Mouse (Mus musculus) intestine, postnatal 0 days (tissue): ENCODE measurements around the gene Psmb3. TPM values are rescaled to one million over a fixed set of nuclear protein-coding genes. Genes with fewer than 3 reads are reported as not detected.

Source experiments
- ATAC-seq: fragments of 200-750 bp; cut with Nextera tagmentation; 2 replicates; pipeline ENCODE4 v1.8.0; 2017; ENCODE audit warnings: mild to moderate bottlenecking, moderate TSS enrichment, moderate library complexity
- H3K27ac ChIP-seq: fragments of 300-500 bp; sonication (generic); 2 replicates; pipeline ENCODE4 v1.5.1; 2014; ENCODE audit warnings: mild to moderate bottlenecking, low read depth, low read length, moderate library complexity
- H3K27me3 ChIP-seq: fragments of 300-500 bp; sonication (generic); replicated peaks from 2 replicates; pipeline ENCODE4 v1.6.1; 2014; ENCODE audit warnings: low read length, mixed read lengths; ENCODE audit not compliant: control insufficient read depth, insufficient read depth
- H3K36me3 ChIP-seq: fragments of 300-500 bp; sonication (generic); 2 replicates; pipeline ENCODE4 v1.6.1; 2014; ENCODE audit warnings: mild to moderate bottlenecking, moderate library complexity; ENCODE audit not compliant: control insufficient read depth, insufficient read depth
- H3K4me1 ChIP-seq: fragments of 300-500 bp; sonication (generic); replicated peaks from 2 replicates; pipeline ENCODE4 v1.6.1; 2014; ENCODE audit warnings: antibody characterized with exemption, low read length, mixed read lengths; ENCODE audit not compliant: control insufficient read depth, insufficient read depth
- H3K4me2 ChIP-seq: fragments of 300-500 bp; sonication (generic); replicated peaks from 2 replicates; pipeline ENCODE4 v1.6.1; 2014; ENCODE audit warnings: low read depth, mild to moderate bottlenecking, moderate library complexity
- H3K4me3 ChIP-seq: fragments of 300-500 bp; sonication (generic); 2 replicates; pipeline ENCODE4 v1.5.1; 2014; ENCODE audit warnings: low read depth, low read length
- H3K9ac ChIP-seq: fragments of 300-500 bp; sonication (generic); 2 replicates; pipeline ENCODE4 v1.6.1; 2014; ENCODE audit warnings: mild to moderate bottlenecking, low read depth, low read length
- H3K9me3 ChIP-seq: fragments of 300-500 bp; sonication (generic); 2 replicates; pipeline ENCODE4 v1.6.1; 2016; ENCODE audit warnings: mixed run types; ENCODE audit not compliant: control insufficient read depth
- CTCF ChIP-seq: sonication (generic); IDR thresholded peaks from 2 replicates; pipeline ENCODE4 v1.5.1; 2016; ENCODE audit warnings: low read depth, mild to moderate bottlenecking, control low read depth, antibody characterized with exemption, moderate library complexity
- WGBS: fragments of 180-500 bp; shearing (Covaris S2); extraction: QIAGEN DNeasy Blood & Tissue Kit; methylation state at CpG from one replicate; pipeline ENCODE4 v1.1.7; 2014; 5-methylcytosine and 5-hydroxymethylcytosine counted together
- polyA plus RNA-seq: library from polyadenylated mRNA; unstranded; fragments of >200 nt; fragmentation: Nextera tagmentation; extraction: Ambion mirVana; gene quantifications from 2 replicates; pipeline ENCODE4 v1.2.1, GENCODE M21; 2015

The Psmb3 gene
- polyA plus RNA-seq, 1 experiment from 2014 or later = 439 TPM

DNA sequence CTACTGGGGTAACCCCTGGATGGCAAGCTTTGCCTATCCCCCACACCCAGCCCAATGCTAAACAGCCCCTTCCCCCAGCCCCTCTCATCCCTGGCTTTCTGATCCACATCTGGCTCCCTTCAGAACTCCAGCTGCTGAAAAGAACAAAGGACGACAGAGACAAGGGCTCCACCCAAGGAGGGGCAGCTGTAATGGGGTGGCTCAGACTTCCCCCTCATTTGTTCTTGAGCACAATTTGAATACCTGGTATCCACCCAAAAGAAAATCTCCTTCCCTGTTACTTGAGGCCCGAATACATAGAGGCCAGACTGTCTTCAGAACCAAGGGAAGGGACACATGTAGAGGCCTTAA is 32.0 kb upstream of the Psmb3 start:
- TF ChIP-seq CTCF = no peak
- WGBS = 55% methylated on average over 2 of the region's 2 CpGs
- Histone ChIP-seq H3K4me1 (no peaks in the 10 kb centered on the region), H3K4me2 (no peak overlapping the region), H3K9ac (no peak overlapping the region), H3K9me3 (no peaks in the 10 kb centered on the region), H3K36me3 (peaks cover 80% of the 10 kb centered on the region), H3K27ac (no peak overlapping the region), H3K27me3 (no peaks in the 10 kb centered on the region), H3K4me3 (no peak overlapping the region)
- ATAC-seq = no peak

DNA sequence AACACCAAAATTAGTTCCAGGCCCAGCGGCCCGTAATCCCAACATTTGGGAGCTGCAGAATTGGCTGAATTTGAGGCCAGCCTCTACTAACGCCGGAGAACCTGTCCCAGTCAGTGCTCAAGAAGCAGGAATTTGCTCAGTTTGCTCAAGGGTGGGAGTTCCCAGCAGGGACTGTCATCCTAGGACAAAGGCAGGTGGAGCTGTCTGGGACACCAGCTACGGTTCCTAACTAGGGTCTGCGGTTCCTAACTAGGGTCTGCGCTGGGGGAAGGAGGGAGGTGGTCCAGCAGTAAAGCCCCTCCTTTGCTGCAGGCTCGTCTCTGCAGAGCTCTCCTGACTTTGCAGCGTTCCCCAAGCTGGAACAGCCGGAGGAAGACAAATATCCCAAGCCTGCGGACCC is 30.1 kb upstream of the Psmb3 start:
- no peak overlapping the region for H3K4me2 ChIP-seq
- H3K27me3 ChIP-seq = no peaks in the 10 kb centered on the region
- H3K9ac ChIP-seq = no peak overlapping the region
- no peak overlapping the region for H3K27ac ChIP-seq
- H3K36me3 ChIP-seq = peaks cover 89% of the 10 kb centered on the region
- 81% methylated on average over 11 of the region's 11 CpGs for WGBS
- H3K9me3 ChIP-seq = no peaks in the 10 kb centered on the region
- ATAC-seq = no peak
- H3K4me3 ChIP-seq = no peak overlapping the region
- no peak for TF ChIP-seq CTCF
- H3K4me1 ChIP-seq = no peaks in the 10 kb centered on the region

DNA sequence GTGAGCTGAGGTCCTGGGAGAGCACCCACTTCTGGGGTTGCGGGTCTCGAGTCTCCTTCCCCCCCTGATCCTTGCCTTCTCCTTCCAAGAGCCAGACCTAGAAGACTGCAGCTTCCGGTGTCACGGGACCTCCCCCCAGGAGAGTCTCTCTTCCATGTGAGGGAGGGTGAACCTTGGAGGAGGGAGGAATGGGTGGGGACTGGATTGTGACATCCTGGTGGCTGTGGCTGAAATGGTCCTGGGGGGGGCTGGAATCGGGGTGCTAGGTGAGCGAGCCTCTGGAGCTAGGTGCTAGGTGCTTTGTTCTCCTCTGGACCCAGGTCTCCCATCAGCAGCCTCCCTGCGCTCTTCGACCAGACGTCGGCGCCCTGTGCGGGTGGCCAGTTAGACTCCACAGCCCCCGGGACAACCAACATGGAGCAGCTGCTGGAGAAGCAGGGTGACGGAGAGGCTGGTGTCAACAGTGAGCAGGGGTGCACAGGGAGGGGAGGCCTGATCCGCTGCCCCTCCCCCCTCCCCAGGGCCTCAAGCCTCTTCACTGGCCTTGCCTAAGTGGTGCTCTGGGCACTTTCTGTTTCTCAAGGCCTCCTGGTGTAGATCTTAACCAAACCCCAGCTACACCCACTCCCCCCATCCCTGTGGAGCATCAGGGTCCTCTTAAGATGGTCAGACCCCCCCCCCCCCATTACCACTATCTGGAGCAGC is 27.0 kb upstream of the Psmb3 start:
- Histone ChIP-seq H3K4me1 (no peaks in the 10 kb centered on the region), H3K36me3 (peaks cover 90% of the 10 kb centered on the region), H3K4me3 (no peak overlapping the region)

DNA sequence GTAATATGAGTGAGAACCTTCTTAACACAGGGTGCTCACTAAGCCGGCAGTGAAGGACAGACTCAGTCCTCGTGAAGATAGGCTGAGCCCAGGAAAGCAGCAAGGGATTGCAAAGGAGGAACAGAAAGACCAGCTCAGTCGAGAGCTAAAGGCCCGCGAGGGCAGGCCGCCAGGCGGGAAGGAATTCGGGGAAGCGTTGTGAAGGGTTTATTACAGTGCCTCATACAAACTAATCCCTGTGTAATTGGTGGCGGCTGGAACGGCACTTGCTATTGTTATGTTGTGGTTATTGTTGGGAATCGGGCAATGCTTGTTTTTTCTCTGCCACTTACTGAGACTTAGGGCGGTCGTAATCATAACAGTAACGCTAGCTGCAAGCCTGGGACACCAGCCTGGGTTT is 25.8 kb upstream of the Psmb3 start:
- TF ChIP-seq CTCF = no peak
- no peaks in the 10 kb centered on the region for H3K27me3 ChIP-seq
- H3K4me2 ChIP-seq = no peak overlapping the region
- H3K36me3 ChIP-seq = peaks cover 87% of the 10 kb centered on the region
- no peaks in the 10 kb centered on the region for H3K4me1 ChIP-seq
- H3K4me3 ChIP-seq = no peak overlapping the region
- 56% methylated on average over 15 of the region's 15 CpGs for WGBS
- ATAC-seq = no peak
- H3K27ac ChIP-seq = no peak overlapping the region
- H3K9me3 ChIP-seq = no peaks in the 10 kb centered on the region
- no peak overlapping the region for H3K9ac ChIP-seq

More for the DNA sequence above, 27.0 kb upstream of the Psmb3 start:
- Histone ChIP-seq H3K27ac (no peak overlapping the region), H3K27me3 (no peaks in the 10 kb centered on the region), H3K9ac (no peak overlapping the region), H3K4me2 (no peak overlapping the region), H3K9me3 (no peaks in the 10 kb centered on the region)
- WGBS = 89% methylated on average over 15 of the region's 15 CpGs
- TF ChIP-seq CTCF = no peak
- ATAC-seq = no peak

DNA sequence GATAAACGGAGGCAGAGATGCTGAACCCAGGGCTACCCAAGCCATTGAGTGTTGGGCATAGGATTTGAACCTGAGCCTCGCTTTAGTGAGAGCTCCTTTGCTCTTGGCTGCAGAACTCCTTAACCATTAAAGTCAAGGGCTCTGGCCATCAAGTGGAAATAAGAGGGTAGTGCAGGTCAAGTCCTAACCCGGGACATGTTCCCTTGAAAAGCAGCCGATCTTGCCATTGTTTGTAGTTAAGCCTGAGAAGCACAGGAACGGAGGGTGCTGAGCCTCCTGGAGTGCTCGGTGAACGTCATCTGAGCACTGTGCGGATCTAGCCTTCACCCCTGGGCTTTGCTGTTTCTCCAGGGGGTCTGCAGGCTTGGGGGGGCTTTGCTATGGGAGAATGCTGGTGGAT is 25.4 kb upstream of the Psmb3 start:
- ATAC-seq = no peak
- H3K9ac ChIP-seq = no peak overlapping the region
- H3K27me3 ChIP-seq = no peaks in the 10 kb centered on the region
- H3K9me3 ChIP-seq = no peaks in the 10 kb centered on the region
- H3K4me3 ChIP-seq = no peak overlapping the region
- H3K4me2 ChIP-seq = no peak overlapping the region
- peaks cover 83% of the 10 kb centered on the region for H3K36me3 ChIP-seq
- H3K4me1 ChIP-seq = no peaks in the 10 kb centered on the region
- TF ChIP-seq CTCF = peak; percentile 52
- H3K27ac ChIP-seq = no peak overlapping the region
- WGBS = 70% methylated on average over 8 of the region's 8 CpGs

DNA sequence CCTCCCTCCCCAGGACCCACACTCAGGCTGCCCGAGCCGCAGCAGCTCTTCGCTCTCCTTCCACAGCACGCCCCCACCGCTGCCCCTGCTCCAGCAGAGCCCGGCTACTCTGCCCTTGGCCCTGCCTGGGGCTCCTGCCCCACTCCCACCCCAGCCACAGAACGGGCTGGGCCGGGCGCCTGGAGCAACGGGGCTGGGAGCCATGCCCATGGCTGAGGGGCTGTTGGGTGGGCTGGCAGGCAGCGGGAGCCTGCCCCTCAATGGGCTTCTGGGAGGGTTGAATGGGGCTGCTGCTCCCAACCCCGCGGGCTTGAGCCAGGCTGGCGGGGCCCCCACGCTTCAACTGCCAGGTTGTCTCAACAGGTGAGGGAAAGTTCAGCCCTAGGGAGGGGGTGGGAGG is 24.9 kb upstream of the Psmb3 start:
- no peak for TF ChIP-seq CTCF
- Histone ChIP-seq H3K27me3 (no peaks in the 10 kb centered on the region), H3K36me3 (peaks cover 82% of the 10 kb centered on the region), H3K4me3 (no peak overlapping the region), H3K9ac (no peak overlapping the region), H3K4me2 (no peak overlapping the region), H3K27ac (no peak overlapping the region), H3K9me3 (no peaks in the 10 kb centered on the region), H3K4me1 (no peaks in the 10 kb centered on the region)
- ATAC-seq = no peak; the same call in 1 of the 2 replicates
- 95% methylated on average over 13 of the region's 15 CpGs for WGBS

DNA sequence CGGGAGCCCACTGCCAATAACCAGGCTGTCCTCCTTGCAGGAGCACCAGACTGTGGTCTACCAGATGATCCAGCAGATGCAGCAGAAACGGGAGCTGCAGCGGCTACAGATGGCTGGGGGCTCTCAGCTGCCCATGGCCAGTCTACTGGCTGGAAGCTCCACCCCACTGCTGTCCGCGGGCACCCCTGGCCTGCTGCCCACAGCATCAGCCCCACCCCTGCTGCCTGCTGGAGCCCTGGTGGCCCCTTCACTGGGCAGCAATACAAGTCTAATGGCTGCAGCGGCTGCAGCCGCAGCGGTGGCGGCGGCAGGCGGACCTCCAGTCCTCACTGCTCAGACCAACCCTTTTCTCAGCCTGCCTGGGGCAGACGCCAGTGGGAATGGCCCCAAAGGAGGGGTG is 22.8 kb upstream of the Psmb3 start:
- WGBS = 83% methylated on average over 12 of the region's 12 CpGs
- ATAC-seq = no peak
- Histone ChIP-seq H3K9me3 (no peaks in the 10 kb centered on the region), H3K36me3 (peaks cover 60% of the 10 kb centered on the region), H3K4me1 (no peaks in the 10 kb centered on the region), H3K27me3 (no peaks in the 10 kb centered on the region), H3K4me2 (no peak overlapping the region), H3K27ac (no peak overlapping the region), H3K4me3 (no peak overlapping the region), H3K9ac (no peak overlapping the region)
- TF ChIP-seq CTCF = no peak
